Mouse (Mus musculus): ENCODE measurements around the gene 2310022A10Rik. TPM values are rescaled to one million over a fixed set of nuclear protein-coding genes. Genes with fewer than 3 reads are reported as not detected.

Gene 2310022A10Rik
- total and polyA plus RNA-seq, 3 experiments, result 5.2 to 61.2 (median 26.0) TPM

- Histone ChIP-seq H3K36me3 (replicated peaks) (peaks cover 97% of the 10 kb centered on the region), H3K4me3 (ENCODE audit: low read depth, low read length) (no peak overlapping the region), H3K27me3 (ENCODE audit: insufficient read depth, low read length) (no peaks in the 10 kb centered on the region), H3K4me1 (ENCODE audit: insufficient read depth, low read depth, low read length) (peaks cover 72% of the 10 kb centered on the region), H3K9me3 (replicated peaks) (no peaks in the 10 kb centered on the region)
- TF ChIP-seq CTCF (IDR thresholded peaks at IDR 0.05; ENCODE audit: low read depth, low read length) (no peak), GATA1 (IDR thresholded peaks at IDR 0.05; ENCODE audit: borderline replicate concordance, low read length) (no peak), GATA2 (IDR thresholded peaks at IDR 0.05; ENCODE audit: borderline replicate concordance, low read depth, low read length) (no peak), POLR2AphosphoS5 (IDR thresholded peaks at IDR 0.05; ENCODE audit: insufficient replicate concordance, low read depth, low read length) (no peak), TAL1 (conservative IDR thresholded peaks at IDR 0.05; ENCODE audit: low read depth, low read length) (no peak)
- ATAC-seq (ENCODE audit: extremely low read depth, insufficient number of reproducible peaks, low FRiP score, poor library complexity, severe bottlenecking) (no peak), DNase-seq (ENCODE audit: low spot score) (no peak)
These were observed 45.0 kb downstream of the 2310022A10Rik start for GRCm38 (mm10) chr7:27598053-27598452.

- ATAC-seq (ENCODE audit: extremely low read depth, insufficient number of reproducible peaks, low FRiP score, poor library complexity, severe bottlenecking), result no peak
- Histone ChIP-seq H3K4me3 (ENCODE audit: low read depth, low read length) (no peak overlapping the region), H3K36me3 (replicated peaks) (peaks cover 97% of the 10 kb centered on the region), H3K9me3 (replicated peaks) (no peaks in the 10 kb centered on the region), H3K4me1 (ENCODE audit: insufficient read depth, low read depth, low read length) (peaks cover 57% of the 10 kb centered on the region), H3K27me3 (ENCODE audit: insufficient read depth, low read length) (no peaks in the 10 kb centered on the region)
- no peak for DNase-seq (ENCODE audit: low spot score)
- no peak for TF ChIP-seq GATA1 (IDR thresholded peaks at IDR 0.05; ENCODE audit: borderline replicate concordance, low read length)
- TF ChIP-seq TAL1 (conservative IDR thresholded peaks at IDR 0.05; ENCODE audit: low read depth, low read length), result no peak
- no peak for TF ChIP-seq POLR2AphosphoS5 (IDR thresholded peaks at IDR 0.05; ENCODE audit: insufficient replicate concordance, low read depth, low read length)
- TF ChIP-seq GATA2 (IDR thresholded peaks at IDR 0.05; ENCODE audit: borderline replicate concordance, low read depth, low read length), result no peak
- TF ChIP-seq CTCF (IDR thresholded peaks at IDR 0.05; ENCODE audit: low read depth, low read length), result no peak
These were observed 48.6 kb downstream of the 2310022A10Rik start for GRCm38 (mm10) chr7:27601628-27602027.

GRCm38 (mm10) chr7:27602161-27602560, 49.1 kb downstream of the 2310022A10Rik start:
- Histone ChIP-seq H3K4me3 (ENCODE audit: low read depth, low read length) (no peak overlapping the region), H3K36me3 (replicated peaks) (peaks cover 97% of the 10 kb centered on the region), H3K9me3 (replicated peaks) (no peaks in the 10 kb centered on the region), H3K4me1 (ENCODE audit: insufficient read depth, low read depth, low read length) (peaks cover 55% of the 10 kb centered on the region), H3K27me3 (ENCODE audit: insufficient read depth, low read length) (no peaks in the 10 kb centered on the region)
- ATAC-seq (ENCODE audit: extremely low read depth, insufficient number of reproducible peaks, low FRiP score, poor library complexity, severe bottlenecking) (no peak), DNase-seq (ENCODE audit: low spot score) (no peak)
- TF ChIP-seq CTCF (IDR thresholded peaks at IDR 0.05; ENCODE audit: low read depth, low read length), result no peak

- H3K4me3 ChIP-seq (ENCODE audit: low read depth, low read length), result no peak overlapping the region
- peaks cover 97% of the 10 kb centered on the region for H3K36me3 ChIP-seq (replicated peaks)
- no peaks in the 10 kb centered on the region for H3K9me3 ChIP-seq (replicated peaks)
- no peak for DNase-seq (ENCODE audit: low spot score)
- TF ChIP-seq POLR2AphosphoS5 (IDR thresholded peaks at IDR 0.05; ENCODE audit: insufficient replicate concordance, low read depth, low read length) (no peak), GATA2 (IDR thresholded peaks at IDR 0.05; ENCODE audit: borderline replicate concordance, low read depth, low read length) (no peak), GATA1 (IDR thresholded peaks at IDR 0.05; ENCODE audit: borderline replicate concordance, low read length) (no peak)
- H3K27me3 ChIP-seq (ENCODE audit: insufficient read depth, low read length), result no peaks in the 10 kb centered on the region
- ATAC-seq (ENCODE audit: extremely low read depth, insufficient number of reproducible peaks, low FRiP score, poor library complexity, severe bottlenecking), result no peak
- peaks cover 55% of the 10 kb centered on the region for H3K4me1 ChIP-seq (ENCODE audit: insufficient read depth, low read depth, low read length)
These were observed 49.8 kb downstream of the 2310022A10Rik start for GRCm38 (mm10) chr7:27602835-27603234.

- ATAC-seq (ENCODE audit: extremely low read depth, insufficient number of reproducible peaks, low FRiP score, poor library complexity, severe bottlenecking), result no peak
- Histone ChIP-seq H3K27me3 (ENCODE audit: insufficient read depth, low read length) (no peaks in the 10 kb centered on the region), H3K36me3 (replicated peaks) (peaks cover 100% of the 10 kb centered on the region), H3K9me3 (replicated peaks) (no peaks in the 10 kb centered on the region), H3K4me1 (ENCODE audit: insufficient read depth, low read depth, low read length) (peaks cover 52% of the 10 kb centered on the region), H3K4me3 (ENCODE audit: low read depth, low read length) (no peak overlapping the region)
- TF ChIP-seq GATA1 (IDR thresholded peaks at IDR 0.05; ENCODE audit: borderline replicate concordance, low read length) (no peak), TAL1 (conservative IDR thresholded peaks at IDR 0.05; ENCODE audit: low read depth, low read length) (no peak), GATA2 (IDR thresholded peaks at IDR 0.05; ENCODE audit: borderline replicate concordance, low read depth, low read length) (no peak), CTCF (IDR thresholded peaks at IDR 0.05; ENCODE audit: low read depth, low read length) (no peak), POLR2AphosphoS5 (IDR thresholded peaks at IDR 0.05; ENCODE audit: insufficient replicate concordance, low read depth, low read length) (no peak)
- no peak for DNase-seq (ENCODE audit: low spot score)
These were observed 51.8 kb downstream of the 2310022A10Rik start for GRCm38 (mm10) chr7:27604661-27605348.

- Histone ChIP-seq H3K9me3 (replicated peaks) (no peaks in the 10 kb centered on the region), H3K4me3 (ENCODE audit: low read depth, low read length) (no peak overlapping the region; the same call in 1 of the 2 replicates), H3K27me3 (ENCODE audit: insufficient read depth, low read length) (no peaks in the 10 kb centered on the region), H3K4me1 (ENCODE audit: insufficient read depth, low read depth, low read length) (peaks cover 48% of the 10 kb centered on the region), H3K36me3 (replicated peaks) (peaks cover 100% of the 10 kb centered on the region)
- ATAC-seq (ENCODE audit: extremely low read depth, insufficient number of reproducible peaks, low FRiP score, poor library complexity, severe bottlenecking) (no peak), DNase-seq (ENCODE audit: low spot score) (no peak)
- no peak for TF ChIP-seq GATA1 (IDR thresholded peaks at IDR 0.05; ENCODE audit: borderline replicate concordance, low read length)
These were observed 52.7 kb downstream of the 2310022A10Rik start for GRCm38 (mm10) chr7:27605499-27606285.
